Mouse (Mus musculus) hindbrain, embryonic 16.5 days (tissue): ENCODE data around the gene Wipf2. TPM values are rescaled to one million over a fixed set of nuclear protein-coding genes. Genes with fewer than 3 reads are reported as not detected.
"Not testable (repeated sequence)": the region's sequence is repeated elsewhere in the genome, so short reads cannot be mapped to it uniquely, and the experiment has no call there.

Experiments used
- ATAC-seq: fragments of 200-750 bp; cut with Nextera tagmentation; 2 replicates; pipeline ENCODE4 v1.8.0; 2017; ENCODE audit warnings: moderate TSS enrichment, moderate library complexity
- H3K27ac ChIP-seq: fragments of 300-500 bp; sonication (generic); 2 replicates; pipeline ENCODE4 v1.5.1; 2014; ENCODE audit warnings: low read depth, mild to moderate bottlenecking, control low read depth, low read length, moderate library complexity
- H3K27me3 ChIP-seq: fragments of 300-500 bp; sonication (generic); replicated peaks from 2 replicates; pipeline ENCODE4 v1.6.1; 2014; ENCODE audit warnings: low read length; ENCODE audit not compliant: control insufficient read depth, insufficient read depth
- H3K36me3 ChIP-seq: fragments of 300-500 bp; sonication (generic); 2 replicates; pipeline ENCODE4 v1.6.1; 2014; ENCODE audit warnings: mild to moderate bottlenecking, low read length, moderate library complexity, mixed read lengths; ENCODE audit not compliant: control insufficient read depth, insufficient read depth
- H3K4me1 ChIP-seq: fragments of 300-500 bp; sonication (generic); 2 replicates; pipeline ENCODE4 v1.6.1; 2014; ENCODE audit warnings: low read depth, low read length; ENCODE audit not compliant: control insufficient read depth, insufficient read depth
- H3K4me2 ChIP-seq: fragments of 300-500 bp; sonication (generic); 2 replicates; pipeline ENCODE4 v1.6.1; 2014; ENCODE audit warnings: mild to moderate bottlenecking, low read length, control low read depth, moderate library complexity
- H3K4me3 ChIP-seq: fragments of 300-500 bp; sonication (generic); 2 replicates; pipeline ENCODE4 v1.5.1; 2014; ENCODE audit warnings: mild to moderate bottlenecking, low read length, control low read depth, moderate library complexity
- H3K9ac ChIP-seq: fragments of 300-500 bp; sonication (generic); 2 replicates; pipeline ENCODE4 v1.6.1; 2014; ENCODE audit warnings: low read depth, mild to moderate bottlenecking, control low read depth, low read length, moderate library complexity
- H3K9me3 ChIP-seq: fragments of 300-500 bp; sonication (generic); 2 replicates; pipeline ENCODE4 v1.6.1; 2014; ENCODE audit warnings: mild to moderate bottlenecking, low read length, moderate library complexity; ENCODE audit not compliant: control insufficient read depth
- WGBS: fragments of 180-500 bp; shearing (Covaris S2); extraction: QIAGEN DNeasy Blood & Tissue Kit; methylation state at CpG from one replicate; pipeline ENCODE4 v1.1.7; 2014; 5-methylcytosine and 5-hydroxymethylcytosine counted together
- polyA plus RNA-seq: library from polyadenylated mRNA; unstranded; fragments of >200 nt; fragmentation: Nextera tagmentation; extraction: Ambion mirVana; gene quantifications from 2 replicates; pipeline ENCODE4 v1.2.1, GENCODE M21; 2015

Wipf2 gene
- 4.1 and 4.2 TPM in 2 replicates for polyA plus RNA-seq

DNA sequence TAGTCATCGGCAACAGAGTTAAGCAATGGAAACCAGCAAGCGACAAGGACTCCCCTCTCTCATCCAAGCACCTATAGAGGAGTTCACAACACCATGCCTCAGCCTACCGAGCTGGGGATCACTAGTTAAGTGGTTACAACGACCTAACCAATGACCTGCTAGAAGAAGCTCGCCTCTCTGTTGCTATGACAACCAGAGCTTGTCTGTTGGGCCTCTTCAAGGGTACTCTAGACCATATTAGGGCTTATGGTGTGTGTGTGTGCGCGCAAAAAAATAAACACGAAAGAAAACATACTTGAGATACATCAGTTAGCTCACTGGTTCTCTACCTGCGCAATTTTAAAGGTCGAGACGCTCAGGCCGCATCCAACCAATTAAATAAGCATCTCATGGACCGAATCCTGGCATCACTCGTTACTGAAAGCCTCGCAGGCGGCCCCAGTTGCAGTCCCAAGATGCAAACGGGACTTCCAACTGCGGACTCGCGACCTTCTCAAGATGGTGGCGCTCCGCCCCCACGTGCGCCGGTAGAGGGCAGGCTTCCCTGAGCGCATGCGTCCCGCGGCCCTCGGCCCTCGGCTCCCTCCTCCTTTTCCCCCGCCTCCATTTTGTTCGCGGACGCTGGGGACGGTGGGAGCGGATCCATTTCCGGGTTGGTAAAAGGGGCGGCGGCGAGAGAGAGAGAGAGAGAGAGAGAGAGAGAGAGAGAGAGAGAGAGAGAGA lies at the start of gene Wipf2:
Wipf2 (plus strand) TSS at position 611 of the 723 bp plus-strand sequence.
- H3K27me3 ChIP-seq = no peaks in the 10 kb centered on the region
- WGBS = 5% methylated on average over 41 of the region's 41 CpGs
- peak; percentile 86 for ATAC-seq

DNA sequence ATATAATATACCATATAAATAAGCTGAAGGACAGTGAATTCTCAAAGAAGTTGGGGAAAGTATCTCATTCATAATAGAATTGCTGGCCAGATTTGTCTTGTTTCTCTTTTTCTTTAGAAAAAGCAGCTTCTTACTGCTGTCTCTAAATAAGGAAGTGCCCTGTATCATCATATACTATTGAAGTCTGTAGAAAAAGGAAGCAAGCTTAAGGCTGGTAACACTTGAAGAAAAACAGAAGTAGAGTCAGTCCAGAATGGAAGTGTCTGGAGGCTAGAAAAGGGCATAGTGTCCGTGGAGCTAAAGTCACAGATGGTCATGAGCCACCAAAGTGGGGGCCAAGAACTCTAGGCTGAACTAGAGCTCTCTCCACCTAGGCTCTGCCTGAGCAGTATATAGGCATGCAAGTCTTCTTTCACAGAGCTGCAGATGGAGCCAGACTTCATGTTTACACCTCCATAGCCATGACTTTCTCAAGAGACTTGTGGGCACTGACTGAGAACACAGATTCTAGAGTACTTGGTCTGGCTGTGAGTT lies 46.7 kb upstream of the Wipf2 start:
- no peaks in the 10 kb centered on the region for H3K9me3 ChIP-seq
- H3K27ac ChIP-seq = no peak overlapping the region
- H3K9ac ChIP-seq = no peak overlapping the region
- H3K4me2 ChIP-seq = no peak overlapping the region
- WGBS = 95% methylated on average over 1 of the region's 1 CpGs
- ATAC-seq = no peak
- H3K27me3 ChIP-seq = no peaks in the 10 kb centered on the region
- H3K36me3 ChIP-seq = peaks cover 36% of the 10 kb centered on the region
- H3K4me3 ChIP-seq = no peak overlapping the region
- peaks cover 1% of the 10 kb centered on the region; the same call in 1 of the 2 replicates for H3K4me1 ChIP-seq

More for the DNA sequence above, at the start of gene Wipf2:
- H3K27ac ChIP-seq = peak within 1 kb of the TSS; percentile 96
- H3K36me3 ChIP-seq = 0 out of 2 replicates have a peak, but pooled peaks cover 2% of the 10 kb centered on the region
- peak within 1 kb of the TSS; percentile 83 for H3K9ac ChIP-seq
- H3K4me3 ChIP-seq = peak within 1 kb of the TSS; percentile 68
- no peaks in the 10 kb centered on the region for H3K9me3 ChIP-seq
- H3K4me1 ChIP-seq = peaks cover 3% of the 10 kb centered on the region; the same call in 1 of the 2 replicates
- H3K4me2 ChIP-seq = peak within 1 kb of the TSS; percentile 86

DNA sequence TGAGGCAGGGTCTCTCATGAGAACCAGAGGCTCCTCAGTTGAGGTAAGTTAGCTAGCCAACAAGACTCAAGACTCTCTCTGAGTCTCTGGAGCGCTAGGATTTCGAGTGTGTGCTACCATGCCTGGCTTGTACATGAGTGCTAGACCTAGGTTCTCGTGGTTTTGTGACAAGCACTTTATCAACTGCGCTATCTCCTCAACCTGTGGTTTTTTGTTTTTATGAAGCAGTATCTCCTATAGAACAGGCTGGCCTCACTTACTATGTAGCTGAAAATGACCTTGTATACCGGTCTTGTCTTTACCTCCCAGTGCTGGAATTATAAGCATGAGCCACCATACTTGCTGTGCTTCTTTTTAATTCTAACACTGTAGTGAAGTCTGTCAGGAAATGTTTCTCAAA lies 42.5 kb upstream of the Wipf2 start:
- Histone ChIP-seq H3K9ac (no peak overlapping the region), H3K4me1 (no peaks in the 10 kb centered on the region), H3K36me3 (peaks cover 47% of the 10 kb centered on the region), H3K4me2 (no peak overlapping the region), H3K4me3 (no peak overlapping the region), H3K9me3 (no peaks in the 10 kb centered on the region), H3K27ac (no peak overlapping the region), H3K27me3 (no peaks in the 10 kb centered on the region)
- WGBS = 98% methylated on average over 5 of the region's 5 CpGs
- no peak for ATAC-seq

DNA sequence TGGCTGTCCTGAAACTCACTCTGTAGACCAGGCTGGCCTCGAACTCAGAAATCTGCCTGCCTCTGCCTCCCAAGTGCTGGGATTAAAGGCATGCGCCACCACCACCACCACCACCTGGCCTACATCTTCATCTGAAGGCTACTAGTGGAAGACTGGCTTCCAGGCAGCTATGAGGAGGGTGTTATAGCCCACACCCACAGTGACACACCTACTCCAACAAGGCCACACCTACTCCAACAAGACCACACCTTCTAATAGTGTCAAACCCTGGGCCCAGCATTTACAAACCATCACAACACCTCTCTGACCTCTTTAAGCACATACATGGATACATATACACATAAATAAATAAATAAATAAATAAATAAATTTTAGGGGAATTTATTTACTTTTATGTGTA lies 37.4 kb upstream of the Wipf2 start:
- H3K36me3 ChIP-seq = peaks cover 55% of the 10 kb centered on the region
- not testable (repeated sequence) for H3K27ac ChIP-seq, H3K4me2 ChIP-seq, H3K9me3 ChIP-seq, H3K27me3 ChIP-seq, H3K9ac ChIP-seq, H3K4me3 ChIP-seq, H3K4me1 ChIP-seq, ATAC-seq
- WGBS = 100% methylated on average over 2 of the region's 2 CpGs

DNA sequence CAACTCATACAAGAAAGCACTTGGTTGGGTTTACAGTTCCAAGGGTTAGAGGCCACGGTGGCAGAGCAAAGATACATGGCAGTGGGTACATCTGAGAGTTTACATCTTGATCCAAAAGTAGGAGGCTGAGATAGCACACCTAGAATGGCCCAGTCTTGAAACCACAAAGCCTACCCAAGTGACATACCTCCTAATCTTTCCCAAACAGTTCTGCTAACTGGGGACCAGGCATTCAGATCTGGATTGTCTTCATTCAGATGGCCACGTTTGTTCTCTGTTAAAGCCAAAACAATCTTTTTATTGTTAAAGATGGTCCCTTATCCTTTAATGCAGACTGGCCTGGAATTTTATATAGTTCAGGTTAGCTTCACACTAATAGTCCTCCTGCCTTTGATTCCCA lies 35.6 kb upstream of the Wipf2 start:
- no peak for ATAC-seq
- no peaks in the 10 kb centered on the region for H3K9me3 ChIP-seq
- H3K27ac ChIP-seq = no peak overlapping the region
- H3K9ac ChIP-seq = no peak overlapping the region
- no peak overlapping the region for H3K4me3 ChIP-seq
- 94% methylated on average over 2 of the region's 2 CpGs for WGBS
- no peaks in the 10 kb centered on the region for H3K4me1 ChIP-seq
- no peak overlapping the region for H3K4me2 ChIP-seq
- H3K36me3 ChIP-seq = peaks cover 62% of the 10 kb centered on the region
- H3K27me3 ChIP-seq = no peaks in the 10 kb centered on the region

DNA sequence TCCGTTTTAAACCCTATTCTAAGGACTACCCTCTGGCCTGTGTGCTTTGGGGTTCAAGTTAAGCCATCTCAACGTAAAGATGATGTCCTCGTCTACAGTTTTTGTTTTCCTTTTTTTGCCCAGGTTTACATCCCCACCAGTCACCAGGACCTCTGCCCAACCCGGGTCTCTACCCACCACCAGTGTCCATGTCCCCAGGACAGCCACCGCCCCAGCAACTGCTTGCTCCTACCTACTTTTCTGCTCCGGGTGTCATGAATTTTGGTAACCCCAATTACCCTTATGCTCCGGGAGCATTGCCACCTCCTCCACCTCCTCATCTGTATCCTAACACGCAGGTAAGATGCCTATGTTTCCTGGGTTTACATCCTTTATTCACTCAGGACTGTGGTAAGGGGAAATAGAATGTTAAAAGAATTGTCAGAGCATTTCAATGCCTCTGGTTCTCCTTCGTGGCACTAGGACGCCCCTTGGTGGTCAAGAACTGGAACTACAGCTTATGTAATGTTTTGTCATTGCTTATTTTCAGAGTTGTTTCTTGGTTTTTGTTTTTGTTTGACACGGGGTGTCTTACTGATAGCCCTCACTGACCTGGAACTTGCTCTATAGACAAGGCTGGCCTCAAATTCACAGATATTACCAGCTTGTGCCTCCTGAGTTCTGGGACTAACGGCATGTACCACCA lies 34.2 kb upstream of the Wipf2 start:
- peaks cover 57% of the 10 kb centered on the region for H3K36me3 ChIP-seq
- H3K9ac ChIP-seq = no peak overlapping the region
- H3K4me2 ChIP-seq = no peak overlapping the region
- no peak for ATAC-seq
- no peaks in the 10 kb centered on the region for H3K27me3 ChIP-seq
- WGBS = 74% methylated on average over 12 of the region's 12 CpGs
- no peak overlapping the region for H3K27ac ChIP-seq
- no peaks in the 10 kb centered on the region for H3K9me3 ChIP-seq
- H3K4me3 ChIP-seq = no peak overlapping the region
- H3K4me1 ChIP-seq = no peaks in the 10 kb centered on the region

DNA sequence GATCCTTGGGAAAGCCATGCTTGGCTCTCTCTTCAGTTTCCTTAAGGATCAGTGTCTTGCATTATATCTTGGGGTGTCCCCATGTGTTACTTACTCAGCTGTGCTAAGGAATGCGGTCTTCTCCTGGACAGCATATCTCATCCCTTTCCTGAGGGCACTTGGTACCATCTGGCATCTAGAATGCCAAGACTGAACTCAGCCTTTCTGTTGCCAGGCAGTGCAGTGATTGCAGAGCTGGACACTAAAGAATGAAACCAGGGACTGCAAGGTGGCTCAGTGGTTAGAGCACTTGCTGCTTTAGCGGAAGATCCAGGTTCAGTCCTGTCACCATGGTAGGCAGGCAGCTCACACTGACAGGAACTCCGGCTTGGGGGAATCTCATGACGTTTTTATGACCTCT lies 33.6 kb upstream of the Wipf2 start:
- Histone ChIP-seq H3K9me3 (no peaks in the 10 kb centered on the region), H3K4me1 (no peaks in the 10 kb centered on the region), H3K27me3 (no peaks in the 10 kb centered on the region), H3K36me3 (peaks cover 52% of the 10 kb centered on the region), H3K4me3 (no peak overlapping the region), H3K4me2 (no peak overlapping the region), H3K27ac (no peak overlapping the region), H3K9ac (no peak overlapping the region)
- WGBS = 76% methylated on average over 4 of the region's 4 CpGs
- ATAC-seq = no peak

DNA sequence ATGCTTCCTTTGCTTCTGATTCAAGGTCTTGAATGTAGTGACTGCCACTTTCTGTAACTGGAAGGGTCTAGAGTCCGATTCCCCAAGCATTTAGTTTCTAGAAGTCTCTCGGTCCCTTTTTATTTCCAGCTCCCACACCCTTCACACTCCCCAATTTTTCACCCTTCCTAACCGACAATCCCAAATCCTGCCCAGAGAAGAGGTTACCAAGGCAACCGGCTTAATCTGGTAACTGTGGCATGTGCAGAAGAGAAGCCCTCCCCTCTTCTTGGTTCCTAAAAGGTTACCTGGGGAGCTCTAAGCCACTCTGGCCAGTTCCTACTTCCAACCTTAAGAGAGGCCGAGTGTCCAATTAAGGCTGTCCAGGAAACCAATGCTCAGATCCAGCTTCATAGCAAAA lies 28.1 kb upstream of the Wipf2 start:
- Histone ChIP-seq H3K36me3 (peaks cover 23% of the 10 kb centered on the region), H3K27me3 (no peaks in the 10 kb centered on the region), H3K4me2 (no peak overlapping the region), H3K9me3 (no peaks in the 10 kb centered on the region), H3K4me1 (peaks cover 25% of the 10 kb centered on the region), H3K27ac (no peak overlapping the region), H3K4me3 (no peak overlapping the region), H3K9ac (no peak overlapping the region; the same call in 1 of the 2 replicates)
- no peak for ATAC-seq
- WGBS = 40% methylated on average over 5 of the region's 5 CpGs

DNA sequence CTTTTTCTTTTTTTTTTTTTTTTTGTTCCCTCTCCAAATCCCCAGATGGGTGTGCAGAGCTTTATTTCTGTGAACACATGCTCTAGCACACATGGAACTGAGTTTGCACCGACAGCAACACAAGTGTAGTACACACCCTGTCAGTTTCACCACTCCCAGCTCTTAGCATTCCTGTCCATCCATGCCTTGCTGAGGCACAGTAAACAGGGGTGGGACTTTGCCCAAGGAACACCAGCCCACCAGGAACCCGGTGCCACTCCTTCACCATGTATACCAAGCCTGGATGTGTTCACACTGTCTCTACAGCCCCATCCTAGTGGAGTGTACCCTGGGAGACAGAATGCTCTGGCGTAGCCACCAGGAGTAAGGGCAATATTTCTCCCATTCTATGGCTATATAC lies 27.7 kb upstream of the Wipf2 start:
- H3K27me3 ChIP-seq = no peaks in the 10 kb centered on the region
- H3K9me3 ChIP-seq = no peaks in the 10 kb centered on the region
- no peak overlapping the region for H3K4me2 ChIP-seq
- H3K4me3 ChIP-seq = no peak overlapping the region
- H3K36me3 ChIP-seq = peaks cover 21% of the 10 kb centered on the region
- WGBS = 71% methylated on average over 3 of the region's 3 CpGs
- H3K4me1 ChIP-seq = peaks cover 25% of the 10 kb centered on the region
- H3K27ac ChIP-seq = no peak overlapping the region
- H3K9ac ChIP-seq = no peak overlapping the region
- ATAC-seq = no peak
